Mouse (Mus musculus) embryonic fibroblast, embryonic 13.5 days (primary cell): ENCODE measurements around the gene Spc24.

Experiments
- CTCF ChIP-seq: IDR thresholded peaks from 2 replicates; pipeline ENCODE4 v1.5.1; 2011; ENCODE audit warnings: mild to moderate bottlenecking, control low read depth, low read length, moderate library complexity, borderline replicate concordance; ENCODE audit not compliant: insufficient read depth
- POLR2A ChIP-seq: IDR thresholded peaks from 2 replicates; pipeline ENCODE4 v1.6.1; 2011; ENCODE audit warnings: low read depth, mild to moderate bottlenecking, control low read depth, low read length, moderate library complexity

GRCm38 (mm10) chr9:21717015-21717414 is 43.1 kb downstream of the Spc24 start:
- no peak for TF ChIP-seq CTCF
- no peak for TF ChIP-seq POLR2A
